Mouse (Mus musculus): ENCODE results near the gene Tnik. TPM values are rescaled to one million over a fixed set of nuclear protein-coding genes. Genes with fewer than 3 reads are reported as not detected.

Tnik gene
- polyA plus RNA-seq, 1 experiment from 2014 or later: 1.6 TPM

DNA sequence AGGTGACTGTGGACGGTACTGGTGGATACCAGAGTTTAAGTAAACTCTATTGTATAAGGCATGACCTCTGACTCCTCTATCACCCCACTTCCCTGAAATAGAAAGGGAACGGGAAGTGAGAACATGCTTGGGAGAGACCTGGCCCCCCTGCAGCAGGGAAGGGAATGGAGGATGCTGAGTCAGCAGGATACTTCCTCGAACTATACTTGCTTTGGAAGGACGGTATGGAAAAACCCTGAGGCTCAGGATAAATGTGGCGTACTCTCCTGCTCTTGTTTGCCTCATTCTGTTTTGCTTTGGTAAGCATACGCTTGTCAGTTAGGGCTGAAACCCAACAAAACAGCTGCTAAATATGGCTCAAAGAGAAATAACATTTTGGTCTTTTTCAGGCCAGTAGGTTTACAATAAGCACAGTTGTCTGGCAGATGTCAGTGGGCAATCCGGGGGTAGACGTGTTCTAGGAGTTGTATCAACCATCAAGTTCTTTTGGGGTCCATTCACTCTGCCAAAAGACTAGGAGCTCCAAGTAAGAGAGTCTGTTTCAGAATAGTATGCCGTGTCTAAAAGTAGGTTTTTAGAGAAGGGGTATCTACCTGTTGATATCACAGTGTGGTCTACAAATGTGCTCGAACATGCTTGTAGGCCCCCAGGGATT, 87.3 kb downstream of the Tnik start:
- H3K27ac ChIP-seq (ENCODE audit: low read length): no peak overlapping the region
- ATAC-seq (ENCODE audit: low read depth): peak; percentile 32; the same call in 1 of the 2 replicates
- H3K4me1 ChIP-seq (ENCODE audit: control insufficient read depth, low read depth, low read length): no peaks in the 10 kb centered on the region
- H3K27me3 ChIP-seq (ENCODE audit: control insufficient read depth, insufficient read depth, low read depth, low read length): no peaks in the 10 kb centered on the region
- H3K4me2 ChIP-seq (ENCODE audit: low read depth, low read length): no peak overlapping the region
- no peak overlapping the region for H3K4me3 ChIP-seq (ENCODE audit: low read depth, low read length)
- no peaks in the 10 kb centered on the region for H3K36me3 ChIP-seq (ENCODE audit: control insufficient read depth, insufficient read depth)
- H3K9ac ChIP-seq (ENCODE audit: low read depth, low read length): no peak overlapping the region
- no peaks in the 10 kb centered on the region for H3K9me3 ChIP-seq (replicated peaks; ENCODE audit: control insufficient read depth, low read length)
- WGBS (ENCODE audit: insufficient replicate concordance): 58% methylated on average over 10 of the region's 10 CpGs

DNA sequence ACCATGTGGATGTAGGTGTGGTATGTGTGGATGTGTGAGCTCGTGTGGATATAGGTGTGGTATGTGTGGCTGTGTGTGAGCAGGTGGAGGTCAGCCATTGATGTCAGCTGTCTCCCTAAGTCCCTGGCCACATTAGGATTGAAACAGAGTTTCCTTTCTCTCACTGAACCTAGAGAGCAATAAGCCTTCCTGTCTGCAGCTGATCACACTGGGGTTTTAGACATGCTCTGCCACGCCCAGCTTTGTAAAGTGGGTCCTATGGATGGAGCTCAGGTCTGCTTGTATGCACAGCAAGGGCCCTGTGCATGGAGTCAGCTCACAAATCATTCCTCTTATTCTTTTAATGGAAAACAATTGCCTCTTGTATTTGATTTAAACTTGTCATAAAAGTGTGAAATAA, 95.4 kb downstream of the Tnik start:
- H3K36me3 ChIP-seq (ENCODE audit: control insufficient read depth, insufficient read depth): no peaks in the 10 kb centered on the region
- no peak overlapping the region for H3K4me2 ChIP-seq (ENCODE audit: low read depth, low read length)
- ATAC-seq (ENCODE audit: low read depth): no peak
- H3K4me1 ChIP-seq (ENCODE audit: control insufficient read depth, low read depth, low read length): no peaks in the 10 kb centered on the region
- no peak overlapping the region for H3K4me3 ChIP-seq (ENCODE audit: low read depth, low read length)
- no peaks in the 10 kb centered on the region for H3K27me3 ChIP-seq (ENCODE audit: control insufficient read depth, insufficient read depth, low read depth, low read length)
- H3K9ac ChIP-seq (ENCODE audit: low read depth, low read length): no peak overlapping the region
- H3K9me3 ChIP-seq (replicated peaks; ENCODE audit: control insufficient read depth, low read length): no peaks in the 10 kb centered on the region
- WGBS (ENCODE audit: insufficient replicate concordance): 49% methylated on average over 2 of the region's 2 CpGs
- H3K27ac ChIP-seq (ENCODE audit: low read length): no peak overlapping the region

DNA sequence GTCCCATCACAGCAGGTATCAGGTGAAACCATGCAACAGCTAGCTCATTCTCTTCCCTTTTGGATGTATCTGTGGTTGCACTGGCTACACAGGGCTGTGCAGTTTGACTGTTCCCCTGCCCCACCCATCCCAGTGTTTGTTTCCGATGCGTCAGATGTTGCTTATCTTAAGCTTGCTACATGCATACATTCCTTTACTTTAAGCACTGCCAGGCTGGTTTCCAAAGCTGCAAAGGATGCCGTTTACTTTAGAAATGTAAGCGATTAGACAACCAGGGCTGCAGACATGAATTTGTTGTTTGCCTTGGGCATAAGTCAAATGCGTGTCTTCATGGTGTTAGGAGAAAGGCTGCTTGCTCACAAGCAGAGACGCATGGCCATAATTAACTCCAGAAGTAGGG, 96.1 kb downstream of the Tnik start:
- Histone ChIP-seq H3K36me3 (ENCODE audit: control insufficient read depth, insufficient read depth) (no peaks in the 10 kb centered on the region), H3K4me2 (ENCODE audit: low read depth, low read length) (no peak overlapping the region), H3K4me1 (ENCODE audit: control insufficient read depth, low read depth, low read length) (no peaks in the 10 kb centered on the region), H3K27ac (ENCODE audit: low read length) (no peak overlapping the region), H3K9ac (ENCODE audit: low read depth, low read length) (no peak overlapping the region), H3K4me3 (ENCODE audit: low read depth, low read length) (no peak overlapping the region), H3K27me3 (ENCODE audit: control insufficient read depth, insufficient read depth, low read depth, low read length) (no peaks in the 10 kb centered on the region), H3K9me3 (replicated peaks; ENCODE audit: control insufficient read depth, low read length) (no peaks in the 10 kb centered on the region)
- no peak for ATAC-seq (ENCODE audit: low read depth)
- 51% methylated on average over 6 of the region's 6 CpGs for WGBS (ENCODE audit: insufficient replicate concordance)

DNA sequence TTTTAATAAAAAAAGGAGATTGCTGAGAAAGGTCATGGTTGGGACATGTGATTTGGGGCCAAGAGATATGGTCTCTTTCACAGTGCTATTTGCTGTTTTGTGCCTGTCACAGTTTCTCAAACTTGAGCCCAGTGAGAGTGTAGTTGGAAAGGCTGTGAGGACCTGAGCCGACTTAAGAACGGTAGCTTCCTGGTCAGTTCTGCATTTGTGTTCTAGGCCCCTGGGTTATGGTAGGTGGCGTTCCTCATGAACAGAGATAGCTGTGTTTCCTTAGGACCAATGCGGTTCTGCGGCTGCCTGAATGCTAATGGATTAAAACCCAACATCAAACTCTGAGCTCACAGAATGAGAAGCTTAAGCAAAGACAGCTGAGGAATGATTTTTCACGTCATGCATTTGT, 98.0 kb downstream of the Tnik start:
- no peak for ATAC-seq (ENCODE audit: low read depth)
- no peaks in the 10 kb centered on the region for H3K4me1 ChIP-seq (ENCODE audit: control insufficient read depth, low read depth, low read length)
- no peak overlapping the region for H3K4me3 ChIP-seq (ENCODE audit: low read depth, low read length)
- H3K27me3 ChIP-seq (ENCODE audit: control insufficient read depth, insufficient read depth, low read depth, low read length): no peaks in the 10 kb centered on the region
- no peak overlapping the region for H3K9ac ChIP-seq (ENCODE audit: low read depth, low read length)
- H3K9me3 ChIP-seq (replicated peaks; ENCODE audit: control insufficient read depth, low read length): no peaks in the 10 kb centered on the region
- no peaks in the 10 kb centered on the region for H3K36me3 ChIP-seq (ENCODE audit: control insufficient read depth, insufficient read depth)
- no peak overlapping the region for H3K4me2 ChIP-seq (ENCODE audit: low read depth, low read length)
- WGBS (ENCODE audit: insufficient replicate concordance): 72% methylated on average over 6 of the region's 6 CpGs
- no peak overlapping the region for H3K27ac ChIP-seq (ENCODE audit: low read length)

DNA sequence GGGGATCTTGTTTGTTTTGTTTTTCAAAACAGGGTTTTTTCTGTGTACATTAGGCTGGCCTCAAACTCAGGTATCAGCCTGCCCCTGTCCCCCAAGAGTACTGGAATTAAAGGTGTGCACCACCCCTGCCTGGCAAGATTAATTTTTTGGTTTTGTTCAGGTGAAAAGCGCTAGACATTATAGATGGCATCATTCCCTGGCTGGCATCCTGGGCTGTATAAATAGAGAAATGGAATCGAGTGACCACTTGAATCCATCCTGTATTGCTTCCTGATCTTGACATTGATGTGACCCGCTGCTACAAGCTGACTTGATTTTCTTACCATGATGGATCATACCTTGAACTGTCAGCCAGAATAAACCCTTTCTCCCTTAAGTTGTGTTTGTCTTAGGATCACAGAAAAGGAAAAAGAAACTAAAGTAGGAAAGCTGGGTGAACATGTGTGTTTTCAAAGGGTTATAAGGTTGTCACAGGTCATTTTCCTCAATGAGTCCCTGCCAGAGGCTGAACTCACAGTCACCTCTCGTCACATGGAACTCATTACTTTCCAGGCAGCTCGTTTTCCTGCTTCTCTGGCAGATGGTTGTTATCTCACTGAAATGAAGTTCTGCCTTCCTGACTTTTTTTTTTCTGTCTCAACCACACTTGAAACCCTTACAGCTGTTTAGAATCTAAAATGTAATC, 100.6 kb downstream of the Tnik start:
- H3K27ac ChIP-seq (ENCODE audit: low read length): no peak overlapping the region
- no peak overlapping the region for H3K4me2 ChIP-seq (ENCODE audit: low read depth, low read length)
- no peaks in the 10 kb centered on the region for H3K9me3 ChIP-seq (replicated peaks; ENCODE audit: control insufficient read depth, low read length)
- WGBS (ENCODE audit: insufficient replicate concordance): 49% methylated on average over 5 of the region's 5 CpGs
- no peak overlapping the region for H3K9ac ChIP-seq (ENCODE audit: low read depth, low read length)
- no peaks in the 10 kb centered on the region for H3K27me3 ChIP-seq (ENCODE audit: control insufficient read depth, insufficient read depth, low read depth, low read length)
- H3K36me3 ChIP-seq (ENCODE audit: control insufficient read depth, insufficient read depth): no peaks in the 10 kb centered on the region
- ATAC-seq (ENCODE audit: low read depth): no peak
- H3K4me1 ChIP-seq (ENCODE audit: control insufficient read depth, low read depth, low read length): no peaks in the 10 kb centered on the region
- H3K4me3 ChIP-seq (ENCODE audit: low read depth, low read length): no peak overlapping the region

DNA sequence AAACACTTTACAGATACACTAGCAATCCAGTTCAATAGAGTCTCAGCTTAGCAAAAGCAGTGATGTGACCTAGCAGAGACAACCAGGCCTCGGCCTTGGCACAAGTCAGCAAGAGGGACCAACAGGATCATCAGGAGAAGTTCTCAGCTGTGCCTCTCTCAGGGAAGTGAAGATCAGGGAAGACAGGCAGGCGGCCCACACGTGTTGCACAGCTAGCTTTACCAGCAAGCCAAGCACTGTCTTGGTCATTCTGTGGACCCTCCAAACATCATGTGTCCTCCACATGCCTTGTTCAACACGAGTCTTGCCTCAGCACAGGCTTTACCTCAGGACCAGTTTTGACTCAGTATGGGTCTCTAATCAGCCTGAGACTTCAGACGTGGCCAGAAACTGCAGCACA, 105.7 kb downstream of the Tnik start:
- no peak for ATAC-seq (ENCODE audit: low read depth)
- Histone ChIP-seq H3K27ac (ENCODE audit: low read length) (no peak overlapping the region), H3K27me3 (ENCODE audit: control insufficient read depth, insufficient read depth, low read depth, low read length) (no peaks in the 10 kb centered on the region), H3K9me3 (replicated peaks; ENCODE audit: control insufficient read depth, low read length) (no peaks in the 10 kb centered on the region), H3K4me1 (ENCODE audit: control insufficient read depth, low read depth, low read length) (no peaks in the 10 kb centered on the region), H3K4me3 (ENCODE audit: low read depth, low read length) (no peak overlapping the region), H3K9ac (ENCODE audit: low read depth, low read length) (no peak overlapping the region), H3K36me3 (ENCODE audit: control insufficient read depth, insufficient read depth) (no peaks in the 10 kb centered on the region), H3K4me2 (ENCODE audit: low read depth, low read length) (no peak overlapping the region)
- 45% methylated on average over 5 of the region's 5 CpGs for WGBS (ENCODE audit: insufficient replicate concordance)

DNA sequence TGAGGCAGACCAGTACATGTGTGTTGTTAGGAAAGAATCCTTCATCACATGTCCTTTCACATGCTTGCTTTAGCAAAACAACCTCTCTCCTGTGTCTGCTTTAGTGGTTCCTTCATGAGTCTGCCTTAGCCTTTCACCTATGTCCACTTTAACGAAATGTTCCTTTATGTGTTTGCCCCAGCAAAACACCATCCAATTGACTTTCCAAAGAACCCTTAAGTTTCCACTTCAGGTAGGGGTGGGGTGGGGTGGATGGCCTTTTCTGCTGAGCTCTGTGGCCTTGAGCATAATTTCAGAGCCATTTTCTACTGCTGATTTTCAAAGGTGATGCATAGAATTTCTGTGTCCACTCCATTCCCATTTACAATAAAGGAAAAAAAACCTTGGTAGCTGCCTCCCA, 106.3 kb downstream of the Tnik start:
- WGBS (ENCODE audit: insufficient replicate concordance): 62% methylated on average over 1 of the region's 1 CpGs
- Histone ChIP-seq H3K4me2 (ENCODE audit: low read depth, low read length) (no peak overlapping the region), H3K27me3 (ENCODE audit: control insufficient read depth, insufficient read depth, low read depth, low read length) (no peaks in the 10 kb centered on the region), H3K4me3 (ENCODE audit: low read depth, low read length) (no peak overlapping the region), H3K27ac (ENCODE audit: low read length) (no peak overlapping the region), H3K9ac (ENCODE audit: low read depth, low read length) (no peak overlapping the region), H3K4me1 (ENCODE audit: control insufficient read depth, low read depth, low read length) (no peaks in the 10 kb centered on the region), H3K36me3 (ENCODE audit: control insufficient read depth, insufficient read depth) (no peaks in the 10 kb centered on the region), H3K9me3 (replicated peaks; ENCODE audit: control insufficient read depth, low read length) (no peaks in the 10 kb centered on the region)
- no peak for ATAC-seq (ENCODE audit: low read depth)

DNA sequence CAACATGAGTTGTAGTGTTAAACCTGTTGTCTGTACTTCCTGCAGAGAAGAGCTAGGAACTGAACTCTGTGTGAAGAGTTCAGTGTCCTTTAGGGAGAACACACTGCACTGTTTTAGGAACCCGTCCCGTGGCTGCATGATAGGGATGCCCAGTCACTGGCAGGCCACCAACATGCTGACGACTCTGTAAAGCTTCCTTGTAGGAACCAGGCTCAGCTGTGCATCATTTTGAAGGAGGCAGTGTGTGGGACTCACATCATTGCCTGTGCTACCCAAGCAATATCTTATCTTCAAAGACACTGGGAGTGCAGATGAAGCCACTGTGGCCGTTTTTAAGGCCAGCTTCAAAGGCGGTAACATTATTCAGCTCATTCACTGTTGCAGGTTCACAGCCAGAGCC, 106.7 kb downstream of the Tnik start:
- Histone ChIP-seq H3K27ac (ENCODE audit: low read length) (no peak overlapping the region), H3K4me3 (ENCODE audit: low read depth, low read length) (no peak overlapping the region), H3K9ac (ENCODE audit: low read depth, low read length) (no peak overlapping the region), H3K9me3 (replicated peaks; ENCODE audit: control insufficient read depth, low read length) (no peaks in the 10 kb centered on the region), H3K27me3 (ENCODE audit: control insufficient read depth, insufficient read depth, low read depth, low read length) (no peaks in the 10 kb centered on the region), H3K4me2 (ENCODE audit: low read depth, low read length) (no peak overlapping the region), H3K36me3 (ENCODE audit: control insufficient read depth, insufficient read depth) (no peaks in the 10 kb centered on the region), H3K4me1 (ENCODE audit: control insufficient read depth, low read depth, low read length) (no peaks in the 10 kb centered on the region)
- no peak for ATAC-seq (ENCODE audit: low read depth)
- WGBS (ENCODE audit: insufficient replicate concordance): 39% methylated on average over 5 of the region's 5 CpGs

DNA sequence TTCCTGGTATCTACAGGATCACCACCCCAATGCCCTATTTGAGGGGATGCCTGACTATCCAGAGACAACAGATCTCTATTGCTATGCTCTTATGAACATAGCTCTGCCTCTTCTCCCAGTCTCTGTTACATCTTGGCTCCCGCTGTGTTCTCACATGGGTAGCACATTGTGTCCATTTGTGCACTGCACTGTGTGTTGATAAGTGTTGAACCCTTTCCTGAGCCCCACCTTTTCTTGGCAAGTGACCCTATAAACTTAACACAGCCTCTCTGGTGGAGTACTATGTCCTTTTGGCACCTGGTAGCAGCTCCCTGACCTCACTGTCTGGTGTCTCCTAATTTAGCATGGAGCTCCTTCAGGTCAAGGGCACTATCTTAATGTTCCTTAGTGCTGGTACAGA, 108.6 kb downstream of the Tnik start:
- Histone ChIP-seq H3K27me3 (ENCODE audit: control insufficient read depth, insufficient read depth, low read depth, low read length) (no peaks in the 10 kb centered on the region), H3K27ac (ENCODE audit: low read length) (no peak overlapping the region), H3K4me1 (ENCODE audit: control insufficient read depth, low read depth, low read length) (no peaks in the 10 kb centered on the region), H3K9me3 (replicated peaks; ENCODE audit: control insufficient read depth, low read length) (no peaks in the 10 kb centered on the region), H3K4me2 (ENCODE audit: low read depth, low read length) (no peak overlapping the region), H3K9ac (ENCODE audit: low read depth, low read length) (no peak overlapping the region), H3K36me3 (ENCODE audit: control insufficient read depth, insufficient read depth) (no peaks in the 10 kb centered on the region), H3K4me3 (ENCODE audit: low read depth, low read length) (no peak overlapping the region)
- ATAC-seq (ENCODE audit: low read depth): no peak
- 61% methylated on average over 1 of the region's 1 CpGs for WGBS (ENCODE audit: insufficient replicate concordance)

Measured in liver, embryonic 16.5 days (tissue).